Mouse (Mus musculus) lung, postnatal 0 days (tissue): ENCODE results near the gene Bola1.

Source experiments
- CTCF ChIP-seq: IDR thresholded peaks from 2 replicates; pipeline ENCODE4 v1.5.1; 2016; ENCODE audit warnings: antibody characterized with exemption, mild to moderate bottlenecking
- EP300 ChIP-seq: IDR thresholded peaks from 2 replicates; pipeline ENCODE4 v1.6.1; 2016; ENCODE audit warnings: antibody characterized with exemption, mild to moderate bottlenecking, control low read depth

- no peak for TF ChIP-seq EP300
- no peak for TF ChIP-seq CTCF
Observed at GRCm38 (mm10) chr3:96178902-96179301, 40.6 kb downstream of the Bola1 start.
